Mouse (Mus musculus): ENCODE results near the gene Camta1.

Gene Camta1

GRCm38 (mm10) chr4:151861806-151862739 is at the start of gene Camta1:
Gene Camta1, minus strand, starts transcription at chr4:151861876.
- peak; percentile 100 for DNase-seq (ENCODE audit: inconsistent ontology term)

- DNase-seq (ENCODE audit: inconsistent ontology term) = no peak
Observed at GRCm38 (mm10) chr4:151908809-151909208, 47.1 kb upstream of the Camta1 start.

- no peak for DNase-seq (ENCODE audit: inconsistent ontology term)
Observed at GRCm38 (mm10) chr4:151907577-151908343, 46.1 kb upstream of the Camta1 start.

- no peak for DNase-seq (ENCODE audit: inconsistent ontology term)
Observed at GRCm38 (mm10) chr4:151905621-151906020, 43.9 kb upstream of the Camta1 start.

GRCm38 (mm10) chr4:151904098-151904497 is 42.4 kb upstream of the Camta1 start:
- no peak for DNase-seq (ENCODE audit: inconsistent ontology term)

- DNase-seq (ENCODE audit: inconsistent ontology term) = no peak
Observed at GRCm38 (mm10) chr4:151902689-151903241, 41.1 kb upstream of the Camta1 start.

- no peak for DNase-seq (ENCODE audit: inconsistent ontology term)
Observed at GRCm38 (mm10) chr4:151902046-151902688, 40.5 kb upstream of the Camta1 start.

- DNase-seq (ENCODE audit: inconsistent ontology term) = no peak
Observed at GRCm38 (mm10) chr4:151901422-151901821, 39.7 kb upstream of the Camta1 start.

GRCm38 (mm10) chr4:151900735-151901134 is 39.1 kb upstream of the Camta1 start:
- no peak for DNase-seq (ENCODE audit: inconsistent ontology term)

GRCm38 (mm10) chr4:151899707-151900384 is 38.2 kb upstream of the Camta1 start:
- DNase-seq (ENCODE audit: inconsistent ontology term) = no peak

GRCm38 (mm10) chr4:151898600-151899245 is 37.0 kb upstream of the Camta1 start:
- peak; percentile 14 for DNase-seq (ENCODE audit: inconsistent ontology term)

- DNase-seq (ENCODE audit: inconsistent ontology term) = no peak
Observed at GRCm38 (mm10) chr4:151897069-151897617, 35.5 kb upstream of the Camta1 start.

- no peak for DNase-seq (ENCODE audit: inconsistent ontology term)
Observed at GRCm38 (mm10) chr4:151895624-151896023, 33.9 kb upstream of the Camta1 start.

GRCm38 (mm10) chr4:151894926-151895325 is 33.2 kb upstream of the Camta1 start:
- DNase-seq (ENCODE audit: inconsistent ontology term) = no peak

- no peak for DNase-seq (ENCODE audit: inconsistent ontology term)
Observed at GRCm38 (mm10) chr4:151893241-151893640, 31.6 kb upstream of the Camta1 start.

GRCm38 (mm10) chr4:151881590-151881989 is 19.9 kb upstream of the Camta1 start:
- no peak for DNase-seq (ENCODE audit: inconsistent ontology term)

- DNase-seq (ENCODE audit: inconsistent ontology term) = peak; percentile 6
Observed at GRCm38 (mm10) chr4:151880044-151880690, 18.5 kb upstream of the Camta1 start.

- no peak for DNase-seq (ENCODE audit: inconsistent ontology term)
Observed at GRCm38 (mm10) chr4:151876400-151876799, 14.7 kb upstream of the Camta1 start.

- DNase-seq (ENCODE audit: inconsistent ontology term) = no peak
Observed at GRCm38 (mm10) chr4:151863511-151863910, 1.8 kb upstream of the Camta1 start.

- DNase-seq (ENCODE audit: inconsistent ontology term) = no peak
Observed at GRCm38 (mm10) chr4:151861471-151861805, 238 bp downstream of the Camta1 start.

All from Muller cell, postnatal 12 days (primary cell).